ENCODE assay signal across 20 mouse cellular contexts in genomic region chr2:5709911-5710310, GRCm38 (mm10). TPM values are rescaled to one million over a fixed set of nuclear protein-coding genes. Genes with fewer than 3 reads are reported as not detected.
DNase-seq lines count a peak whose midpoint lies in the region; TF ChIP-seq lines count a peak whose summit lies in the region.
"Had no signal": no experiment of that assay in that cellular context is flagged by ENCODE, and none has a peak within 500 bp of the region (broad histone marks: within the 10 kb centered on the region; RNA-seq: fewer than 3 reads in every experiment).

No protein-coding gene starts in this region.

- no peak for TF ChIP-seq POLR2A in MEL (IDR thresholded peaks at IDR 0.05; ENCODE audit: control insufficient read depth in 1 of 2, insufficient read depth in 1 of 2, low read depth in 1 of 2, low read length in 2 of 2, poor library complexity in 1 of 2)

- no peak for TF ChIP-seq RAD21 in MEL (IDR thresholded peaks at IDR 0.05; ENCODE audit: low read depth, low read length)

- H3K27me3 ChIP-seq in MEL (ENCODE audit: control insufficient read depth in 1 of 2, insufficient read depth in 2 of 2, low read length in 2 of 2): no peaks in the 10 kb centered on the region
- no peaks in the 10 kb centered on the region for H3K27me3 ChIP-seq in splenic B cell, adult 2 months (ENCODE audit: control insufficient read depth, insufficient read depth, low read length, poor library complexity, severe bottlenecking)
- H3K27me3 ChIP-seq: CH12.LX had no signal

- no peak overlapping the region for H3K9ac ChIP-seq in MEL (ENCODE audit: control insufficient read depth, low read depth, low read length, poor library complexity, severe bottlenecking)
- H3K9ac ChIP-seq: embryonic facial prominence, embryonic 12.5 days; forebrain, embryonic 13.5 days; forebrain, embryonic 15.5 days; forebrain, postnatal 0 days had no signal

- peaks cover 0 to 4% of the 10 kb centered on the region in 2 experiments; a peak in 2 of 4 replicates for H3K36me3 ChIP-seq in MEL (ENCODE audit: control insufficient read depth in 1 of 2, insufficient read depth in 2 of 2, low read length in 2 of 2)
- no peaks in the 10 kb centered on the region for H3K36me3 ChIP-seq in splenic B cell, adult 2 months (ENCODE audit: control insufficient read depth, insufficient read depth, low read length, poor library complexity, severe bottlenecking)
- H3K36me3 ChIP-seq: embryonic facial prominence, embryonic 10.5 days; embryonic facial prominence, embryonic 12.5 days; forebrain, embryonic 15.5 days; G1E had no signal

- no peaks in the 10 kb centered on the region for H3K9me3 ChIP-seq in MEL (replicated peaks; ENCODE audit: insufficient read depth, low read length)
- H3K9me3 ChIP-seq: embryonic facial prominence, embryonic 10.5 days; embryonic facial prominence, embryonic 12.5 days; forebrain, embryonic 13.5 days; forebrain, embryonic 15.5 days; G1E had no signal

- no peak for TF ChIP-seq EP300 in MEL (IDR thresholded peaks at IDR 0.05; ENCODE audit: low read depth in 1 of 2, low read length in 2 of 2)

- no peak overlapping the region for H3K27ac ChIP-seq in MEL (ENCODE audit: control insufficient read depth, low read depth, low read length)
- H3K27ac ChIP-seq: embryonic facial prominence, embryonic 10.5 days; embryonic facial prominence, embryonic 12.5 days; forebrain, embryonic 13.5 days; forebrain, embryonic 15.5 days had no signal

- H3K79me2 ChIP-seq in MEL (ENCODE audit: control insufficient read depth, insufficient read depth, low read length, poor library complexity): peaks cover 14% of the 10 kb centered on the region

- DNase-seq in A20 (ENCODE audit: low read depth, low spot score) (peak; percentile 54), MEL (ENCODE audit: low read depth, low spot score) (peak; percentile 79)
- DNase-seq in splenic B cell, adult 2 months (ENCODE audit: low read depth, low spot score): peak; percentile 56
- no peak for DNase-seq in spleen, postnatal 10 days (ENCODE audit: low spot score in 2 of 2)
- no peak for DNase-seq in layer of hippocampus, postnatal 10 days (ENCODE audit: low spot score in 2 of 2)
- DNase-seq: adrenal gland, adult 8-10 months; adrenal gland, postnatal 14 days; adrenal gland, postnatal 36 days; cerebellum, adult 11-12 months; cerebellum, adult 2 months; cerebellum, adult 9-10 months; cerebellum, postnatal 10 days; cerebellum, postnatal 25 days; forebrain, postnatal 0 days had no signal

- H3K4me3 ChIP-seq in MEL (ENCODE audit: control insufficient read depth in 1 of 2, insufficient read depth in 1 of 2, low read depth in 2 of 2, low read length in 2 of 2): no peak overlapping the region
- H3K4me3 ChIP-seq: embryonic facial prominence, embryonic 10.5 days; embryonic facial prominence, embryonic 12.5 days; forebrain, embryonic 13.5 days; forebrain, embryonic 15.5 days had no signal

- no peak for TF ChIP-seq CTCF in MEL (IDR thresholded peaks at IDR 0.05 in 2 of 3, conservative IDR thresholded peaks at IDR 0.05 in 1 of 3; ENCODE audit: control insufficient read depth in 1 of 3, insufficient read depth in 1 of 3, low read depth in 2 of 3, low read length in 3 of 3, poor library complexity in 1 of 3, severe bottlenecking in 1 of 3)

- H3K4me1 ChIP-seq in MEL (ENCODE audit: control insufficient read depth in 1 of 2, insufficient read depth in 2 of 2, low read length in 2 of 2): peaks cover 0 to 13% of the 10 kb centered on the region in 2 experiments; a peak in 2 of 4 replicates
- H3K4me1 ChIP-seq: embryonic facial prominence, embryonic 12.5 days had no signal

TF ChIP-seq in MEL, 35 proteins besides CTCF, POLR2A, EP300 and RAD21:
- no peak for TF ChIP-seq TAL1 (IDR thresholded peaks at IDR 0.05; ENCODE audit: low read length)

RNA-seq across cellular contexts. Expression of gene Camk1d, which starts 4.4 kb away (rescaled TPM):
- 2.9 and 3.7 TPM in 2 replicates for total RNA-seq in MEL (2012; rRNA removed)
- polyA plus RNA-seq in MEL (2012; ENCODE audit: insufficient read depth in 1 of 2, insufficient read length in 2 of 2, low read depth in 1 of 2, low replicate concordance in 2 of 2, missing spikeins in 1 of 2): 1 to 10 TPM in 1 of 2 experiments, not detected in 1; 4.4 TPM
- 100 to 1,000 TPM; 124 to 128 TPM for total RNA-seq in layer of hippocampus, postnatal 10 days (2021)

Comparison
In these comparisons a context has a peak if more than half of its experiments do, and no peak if none do; other contexts are left out.
1. DNase-seq: peak in A20 (single experiment), MEL (single experiment) and splenic B cell, adult 2 months (single experiment); none in spleen, postnatal 10 days (0 of 2) and layer of hippocampus, postnatal 10 days (0 of 2).
2. RNA of gene Camk1d, which starts 4.4 kb away (total RNA-seq): 124 to 128 TPM in layer of hippocampus, postnatal 10 days; 2.9 to 3.7 TPM in MEL; every median in the first group is over 10 times any median in the second.